Mouse (Mus musculus): ENCODE measurements around the gene B4galnt3. TPM values are rescaled to one million over a fixed set of nuclear protein-coding genes. Genes with fewer than 3 reads are reported as not detected.

Gene B4galnt3
- polyA plus RNA-seq, 1 experiment from 2014 or later, result 0.26 TPM

DNA sequence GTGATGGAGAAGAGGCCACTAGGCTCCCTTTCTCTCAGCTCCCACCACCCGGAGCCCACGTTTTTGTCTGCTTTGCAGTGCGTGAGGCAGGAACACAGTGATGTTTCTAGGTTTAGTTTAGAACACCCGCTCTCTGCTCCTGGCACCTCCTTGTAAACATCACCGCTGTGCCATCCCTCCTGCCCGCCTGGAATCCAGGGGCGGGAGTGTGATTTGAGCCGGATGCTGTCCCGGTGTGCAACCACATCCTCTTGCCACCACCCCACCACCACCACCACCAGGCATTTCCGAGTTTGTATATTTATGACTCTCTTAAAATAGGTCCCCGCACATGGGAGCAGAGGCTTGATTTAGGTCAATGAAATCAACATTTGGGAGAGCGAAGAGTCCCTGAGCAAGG is 38.7 kb downstream of the B4galnt3 start:
- no peaks in the 10 kb centered on the region for H3K4me1 ChIP-seq (ENCODE audit: control insufficient read depth in 2 of 2, insufficient read depth in 2 of 2, low read length in 2 of 2)
- ATAC-seq (ENCODE audit: insufficient number of reproducible peaks, insufficient read depth, low FRiP score, low read depth), result no peak
- H3K36me3 ChIP-seq (ENCODE audit: control insufficient read depth, insufficient read depth, low read length), result no peaks in the 10 kb centered on the region
- H3K4me3 ChIP-seq (ENCODE audit: control insufficient read depth in 1 of 2, insufficient read depth in 1 of 2, low read depth in 1 of 2, low read length in 2 of 2), result no peak overlapping the region
- no peak overlapping the region for H3K27ac ChIP-seq (replicated peaks in 1 of 2; ENCODE audit: control insufficient read depth in 1 of 2, insufficient read depth in 1 of 2, low read depth in 2 of 2, low read length in 2 of 2)
- no peaks in the 10 kb centered on the region for H3K9me3 ChIP-seq (ENCODE audit: control insufficient read depth, low read length)
- H3K4me2 ChIP-seq (ENCODE audit: low read length), result no peak overlapping the region
- H3K9ac ChIP-seq (ENCODE audit: low read length), result no peak overlapping the region
- no peaks in the 10 kb centered on the region for H3K27me3 ChIP-seq (ENCODE audit: control insufficient read depth, insufficient read depth, low read length)
- 90% methylated on average over 12 of the region's 12 CpGs for WGBS

DNA sequence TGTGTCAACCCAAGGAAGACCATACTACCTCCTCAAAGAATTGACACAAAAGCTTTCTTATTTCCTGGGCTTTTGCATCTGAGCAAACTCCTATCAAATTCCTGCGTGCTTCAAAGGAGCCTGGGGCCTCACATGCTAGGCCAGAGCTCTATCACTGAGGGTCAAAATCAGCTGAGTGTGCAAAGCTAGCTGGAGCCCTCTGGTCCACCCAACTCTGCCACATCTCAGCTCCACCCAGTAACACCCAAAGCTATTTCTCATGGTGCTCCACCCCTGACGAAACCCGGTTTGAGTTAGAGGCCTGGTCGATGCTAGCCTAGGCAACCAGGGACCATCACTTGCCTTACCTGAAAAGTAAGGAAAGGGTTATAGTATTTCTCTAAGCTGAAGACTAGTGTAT is 39.2 kb downstream of the B4galnt3 start:
- no peak for ATAC-seq (ENCODE audit: insufficient number of reproducible peaks, insufficient read depth, low FRiP score, low read depth)
- Histone ChIP-seq H3K36me3 (ENCODE audit: control insufficient read depth, insufficient read depth, low read length) (no peaks in the 10 kb centered on the region), H3K27ac (replicated peaks in 1 of 2; ENCODE audit: control insufficient read depth in 1 of 2, insufficient read depth in 1 of 2, low read depth in 2 of 2, low read length in 2 of 2) (no peak overlapping the region), H3K4me1 (ENCODE audit: control insufficient read depth in 2 of 2, insufficient read depth in 2 of 2, low read length in 2 of 2) (no peaks in the 10 kb centered on the region), H3K9ac (ENCODE audit: low read length) (no peak overlapping the region), H3K4me3 (ENCODE audit: control insufficient read depth in 1 of 2, insufficient read depth in 1 of 2, low read depth in 1 of 2, low read length in 2 of 2) (no peak overlapping the region), H3K9me3 (ENCODE audit: control insufficient read depth, low read length) (no peaks in the 10 kb centered on the region), H3K27me3 (ENCODE audit: control insufficient read depth, insufficient read depth, low read length) (no peaks in the 10 kb centered on the region), H3K4me2 (ENCODE audit: low read length) (no peak overlapping the region)
- WGBS, result 60% methylated on average over 4 of the region's 4 CpGs

DNA sequence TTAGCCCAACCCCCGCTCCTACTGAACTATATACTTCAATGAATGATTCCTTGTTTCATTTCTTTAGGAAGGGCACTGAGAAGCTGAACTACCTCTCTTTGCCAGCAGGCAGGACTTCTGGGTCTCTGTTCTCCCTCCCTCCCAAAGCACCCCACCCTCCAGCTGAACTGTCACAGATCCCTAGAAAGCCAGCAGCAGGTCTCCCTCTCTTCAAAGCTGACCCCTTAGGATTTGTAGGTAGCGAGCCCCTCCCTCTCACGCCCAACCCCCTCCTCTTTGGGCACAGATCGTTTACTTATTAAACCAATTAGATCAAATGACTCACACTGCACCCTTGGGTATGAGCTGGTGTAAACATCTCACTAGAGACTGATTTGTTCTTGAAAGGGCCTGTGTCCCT is 39.7 kb downstream of the B4galnt3 start:
- ATAC-seq (ENCODE audit: insufficient number of reproducible peaks, insufficient read depth, low FRiP score, low read depth), result no peak
- Histone ChIP-seq H3K36me3 (ENCODE audit: control insufficient read depth, insufficient read depth, low read length) (no peaks in the 10 kb centered on the region), H3K27ac (replicated peaks in 1 of 2; ENCODE audit: control insufficient read depth in 1 of 2, insufficient read depth in 1 of 2, low read depth in 2 of 2, low read length in 2 of 2) (no peak overlapping the region), H3K4me2 (ENCODE audit: low read length) (no peak overlapping the region), H3K27me3 (ENCODE audit: control insufficient read depth, insufficient read depth, low read length) (no peaks in the 10 kb centered on the region), H3K4me3 (ENCODE audit: control insufficient read depth in 1 of 2, insufficient read depth in 1 of 2, low read depth in 1 of 2, low read length in 2 of 2) (no peak overlapping the region), H3K9me3 (ENCODE audit: control insufficient read depth, low read length) (no peaks in the 10 kb centered on the region), H3K4me1 (ENCODE audit: control insufficient read depth in 2 of 2, insufficient read depth in 2 of 2, low read length in 2 of 2) (no peaks in the 10 kb centered on the region), H3K9ac (ENCODE audit: low read length) (no peak overlapping the region)
- WGBS, result 66% methylated on average over 4 of the region's 4 CpGs

DNA sequence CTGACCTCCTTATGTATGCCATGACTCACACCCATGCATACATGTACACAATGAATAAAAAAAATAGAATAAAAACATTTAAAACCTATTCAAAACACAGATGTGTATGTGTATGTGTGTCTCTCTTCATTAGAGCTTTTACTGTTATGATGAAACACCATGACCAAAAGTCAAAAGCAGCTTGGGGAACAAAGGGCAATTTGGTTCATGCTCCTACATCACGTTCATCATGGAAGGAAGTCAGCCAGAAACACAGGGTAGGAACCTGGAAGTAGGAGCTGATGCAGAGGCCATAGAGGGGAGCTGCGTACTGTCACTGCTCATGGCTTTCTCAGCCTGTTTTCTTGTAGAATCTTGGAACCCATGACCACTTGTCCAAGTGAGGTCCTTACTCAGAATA is 41.6 kb downstream of the B4galnt3 start:
- 79% methylated on average over 2 of the region's 2 CpGs for WGBS
- Histone ChIP-seq H3K27ac (replicated peaks in 1 of 2; ENCODE audit: control insufficient read depth in 1 of 2, insufficient read depth in 1 of 2, low read depth in 2 of 2, low read length in 2 of 2) (no peak overlapping the region), H3K4me1 (ENCODE audit: control insufficient read depth in 2 of 2, insufficient read depth in 2 of 2, low read length in 2 of 2) (no peaks in the 10 kb centered on the region), H3K4me2 (ENCODE audit: low read length) (no peak overlapping the region), H3K9me3 (ENCODE audit: control insufficient read depth, low read length) (no peaks in the 10 kb centered on the region), H3K27me3 (ENCODE audit: control insufficient read depth, insufficient read depth, low read length) (no peaks in the 10 kb centered on the region), H3K9ac (ENCODE audit: low read length) (no peak overlapping the region), H3K36me3 (ENCODE audit: control insufficient read depth, insufficient read depth, low read length) (no peaks in the 10 kb centered on the region), H3K4me3 (ENCODE audit: control insufficient read depth in 1 of 2, insufficient read depth in 1 of 2, low read depth in 1 of 2, low read length in 2 of 2) (no peak overlapping the region)
- ATAC-seq (ENCODE audit: insufficient number of reproducible peaks, insufficient read depth, low FRiP score, low read depth), result no peak

DNA sequence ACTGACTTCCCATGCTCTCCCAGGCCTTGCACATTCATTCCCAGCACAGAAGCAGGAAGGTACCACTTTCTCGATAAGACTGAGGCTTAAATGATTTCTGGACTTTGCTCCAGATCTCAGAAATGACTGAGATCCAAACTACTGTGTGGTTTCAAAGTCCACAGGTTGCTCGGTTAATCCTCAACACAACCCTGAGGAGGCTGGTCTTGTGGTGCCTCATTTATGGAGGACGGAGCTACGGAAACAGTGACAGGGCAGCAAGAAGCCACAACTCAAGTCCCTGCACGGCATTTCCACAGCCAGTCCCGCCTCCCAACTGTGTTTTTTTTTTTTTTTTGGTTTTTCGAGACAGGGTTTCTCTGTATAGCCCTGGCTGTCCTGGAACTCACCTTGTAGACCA is 43.3 kb downstream of the B4galnt3 start:
- H3K36me3 ChIP-seq (ENCODE audit: control insufficient read depth, insufficient read depth, low read length), result no peaks in the 10 kb centered on the region
- WGBS, result 86% methylated on average over 7 of the region's 7 CpGs
- ATAC-seq (ENCODE audit: insufficient number of reproducible peaks, insufficient read depth, low FRiP score, low read depth), result no peak

DNA sequence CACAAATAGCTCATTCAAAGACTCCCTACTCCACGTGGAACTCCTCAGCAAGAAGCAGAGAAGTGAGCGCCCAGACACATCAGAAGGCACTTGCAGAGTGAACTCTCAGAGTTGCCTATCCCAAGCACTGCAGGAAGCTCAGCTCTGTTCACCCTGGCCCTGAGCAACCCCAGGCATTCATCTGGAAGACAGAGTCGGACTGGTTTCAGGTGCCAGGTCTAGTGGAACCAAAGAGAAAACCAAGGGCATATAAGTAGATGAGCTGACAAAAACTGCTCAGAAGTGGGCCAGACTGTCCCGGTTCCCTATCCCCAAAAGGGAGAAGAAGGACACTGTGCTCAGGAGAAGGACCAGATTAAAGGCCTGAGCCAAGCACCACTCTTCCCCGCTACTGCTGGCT is 44.5 kb downstream of the B4galnt3 start:
- no peak overlapping the region for H3K27ac ChIP-seq (replicated peaks in 1 of 2; ENCODE audit: control insufficient read depth in 1 of 2, insufficient read depth in 1 of 2, low read depth in 2 of 2, low read length in 2 of 2)
- no peak overlapping the region for H3K4me2 ChIP-seq (ENCODE audit: low read length)
- H3K4me1 ChIP-seq (ENCODE audit: control insufficient read depth in 2 of 2, insufficient read depth in 2 of 2, low read length in 2 of 2), result no peaks in the 10 kb centered on the region
- no peaks in the 10 kb centered on the region for H3K27me3 ChIP-seq (ENCODE audit: control insufficient read depth, insufficient read depth, low read length)
- no peak for ATAC-seq (ENCODE audit: insufficient number of reproducible peaks, insufficient read depth, low FRiP score, low read depth)
- no peak overlapping the region for H3K9ac ChIP-seq (ENCODE audit: low read length)
- no peaks in the 10 kb centered on the region for H3K36me3 ChIP-seq (ENCODE audit: control insufficient read depth, insufficient read depth, low read length)
- H3K9me3 ChIP-seq (ENCODE audit: control insufficient read depth, low read length), result no peaks in the 10 kb centered on the region
- no peak overlapping the region for H3K4me3 ChIP-seq (ENCODE audit: control insufficient read depth in 1 of 2, insufficient read depth in 1 of 2, low read depth in 1 of 2, low read length in 2 of 2)
- 73% methylated on average over 5 of the region's 5 CpGs for WGBS

More for the DNA sequence above, 43.3 kb downstream of the B4galnt3 start:
- no peak overlapping the region for H3K27ac ChIP-seq (replicated peaks in 1 of 2; ENCODE audit: control insufficient read depth in 1 of 2, insufficient read depth in 1 of 2, low read depth in 2 of 2, low read length in 2 of 2)
- no peak overlapping the region for H3K4me2 ChIP-seq (ENCODE audit: low read length)
- no peaks in the 10 kb centered on the region for H3K9me3 ChIP-seq (ENCODE audit: control insufficient read depth, low read length)
- no peaks in the 10 kb centered on the region for H3K27me3 ChIP-seq (ENCODE audit: control insufficient read depth, insufficient read depth, low read length)
- H3K4me3 ChIP-seq (ENCODE audit: control insufficient read depth in 1 of 2, insufficient read depth in 1 of 2, low read depth in 1 of 2, low read length in 2 of 2), result no peak overlapping the region
- H3K9ac ChIP-seq (ENCODE audit: low read length), result no peak overlapping the region
- no peaks in the 10 kb centered on the region for H3K4me1 ChIP-seq (ENCODE audit: control insufficient read depth in 2 of 2, insufficient read depth in 2 of 2, low read length in 2 of 2)

DNA sequence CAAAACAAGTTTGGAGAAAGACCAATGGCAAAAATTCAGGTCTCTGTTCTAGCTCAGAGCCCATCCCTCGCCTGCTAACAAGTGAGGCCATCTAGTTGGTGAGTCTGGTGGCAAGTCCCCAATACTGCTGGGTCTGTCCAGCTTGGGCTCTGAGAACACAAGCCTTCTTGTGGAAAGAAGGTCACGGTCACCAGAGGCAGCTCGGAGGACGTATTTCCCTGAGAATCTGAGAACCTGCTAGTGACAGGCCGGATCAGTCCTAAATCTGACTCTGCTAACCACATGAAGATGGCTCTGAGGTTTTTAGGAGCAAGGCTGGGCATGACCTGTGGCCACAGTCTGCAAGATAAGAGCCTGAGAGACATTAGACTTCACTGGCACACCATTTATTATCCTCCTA is 47.7 kb downstream of the B4galnt3 start:
- Histone ChIP-seq H3K4me3 (ENCODE audit: control insufficient read depth in 1 of 2, insufficient read depth in 1 of 2, low read depth in 1 of 2, low read length in 2 of 2) (no peak overlapping the region), H3K9ac (ENCODE audit: low read length) (no peak overlapping the region), H3K4me1 (ENCODE audit: control insufficient read depth in 2 of 2, insufficient read depth in 2 of 2, low read length in 2 of 2) (no peaks in the 10 kb centered on the region), H3K27ac (replicated peaks in 1 of 2; ENCODE audit: control insufficient read depth in 1 of 2, insufficient read depth in 1 of 2, low read depth in 2 of 2, low read length in 2 of 2) (no peak overlapping the region), H3K4me2 (ENCODE audit: low read length) (no peak overlapping the region), H3K27me3 (ENCODE audit: control insufficient read depth, insufficient read depth, low read length) (no peaks in the 10 kb centered on the region), H3K9me3 (ENCODE audit: control insufficient read depth, low read length) (no peaks in the 10 kb centered on the region), H3K36me3 (ENCODE audit: control insufficient read depth, insufficient read depth, low read length) (no peaks in the 10 kb centered on the region)
- ATAC-seq (ENCODE audit: insufficient number of reproducible peaks, insufficient read depth, low FRiP score, low read depth), result no peak
- WGBS, result 80% methylated on average over 5 of the region's 5 CpGs

DNA sequence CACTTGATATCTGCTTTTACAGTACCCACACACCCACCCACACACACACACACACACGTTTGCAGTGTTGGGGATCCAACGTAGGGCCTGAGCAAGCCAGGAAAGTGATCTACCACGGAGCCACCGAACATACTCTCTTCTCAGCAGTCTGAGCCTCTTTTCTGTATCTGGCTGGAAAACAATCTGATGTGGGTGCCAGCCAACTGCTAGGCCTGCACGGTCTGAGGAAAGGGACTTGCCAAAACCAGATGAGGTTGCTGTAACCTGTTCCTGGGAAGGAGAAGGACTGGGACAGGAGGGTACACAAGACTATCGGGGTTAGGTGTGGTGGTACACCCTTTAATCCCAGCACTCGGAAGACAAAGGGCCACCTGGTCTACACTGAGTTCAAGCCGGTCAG is 51.1 kb downstream of the B4galnt3 start:
- Histone ChIP-seq H3K4me2 (ENCODE audit: low read length) (no peak overlapping the region), H3K9ac (ENCODE audit: low read length) (no peak overlapping the region), H3K27me3 (ENCODE audit: control insufficient read depth, insufficient read depth, low read length) (no peaks in the 10 kb centered on the region), H3K36me3 (ENCODE audit: control insufficient read depth, insufficient read depth, low read length) (no peaks in the 10 kb centered on the region), H3K4me3 (ENCODE audit: control insufficient read depth in 1 of 2, insufficient read depth in 1 of 2, low read depth in 1 of 2, low read length in 2 of 2) (no peak overlapping the region), H3K27ac (replicated peaks in 1 of 2; ENCODE audit: control insufficient read depth in 1 of 2, insufficient read depth in 1 of 2, low read depth in 2 of 2, low read length in 2 of 2) (no peak overlapping the region), H3K4me1 (ENCODE audit: control insufficient read depth in 2 of 2, insufficient read depth in 2 of 2, low read length in 2 of 2) (no peaks in the 10 kb centered on the region), H3K9me3 (ENCODE audit: control insufficient read depth, low read length) (no peaks in the 10 kb centered on the region)
- 64% methylated on average over 8 of the region's 8 CpGs for WGBS
- ATAC-seq (ENCODE audit: insufficient number of reproducible peaks, insufficient read depth, low FRiP score, low read depth), result 0 out of 2 replicates have a peak, but pooled peaks have one; percentile 3
